Mouse (Mus musculus) midbrain, postnatal 0 days (tissue): ENCODE results near the gene Acly. TPM values are rescaled to one million over a fixed set of nuclear protein-coding genes. Genes with fewer than 3 reads are reported as not detected.

Experiments
- ATAC-seq: fragments of 200-750 bp; cut with Nextera tagmentation; 2 replicates; pipeline ENCODE4 v1.8.0; 2017; ENCODE audit warnings: moderate number of reproducible peaks, mild to moderate bottlenecking, moderate TSS enrichment, moderate library complexity; ENCODE audit not compliant: low FRiP score
- DNase-seq: peaks from one replicate; pipeline ENCODE4 v3.0.0-alpha.2; 2015; ENCODE audit warnings: low spot score
- H3K27ac ChIP-seq: fragments of 300-500 bp; sonication (generic); 2 replicates; pipeline ENCODE4 v1.5.1; 2014; ENCODE audit warnings: low read depth, mild to moderate bottlenecking, low read length, mixed read lengths
- H3K27me3 ChIP-seq: fragments of 300-500 bp; sonication (generic); 2 replicates; pipeline ENCODE4 v1.6.1; 2014; ENCODE audit warnings: low read length, control low read depth, mixed read lengths; ENCODE audit not compliant: insufficient read depth
- H3K36me3 ChIP-seq: fragments of 300-500 bp; sonication (generic); 2 replicates; pipeline ENCODE4 v1.6.1; 2014; ENCODE audit warnings: low read length, control low read depth, mixed read lengths; ENCODE audit not compliant: insufficient read depth
- H3K4me1 ChIP-seq: fragments of 300-500 bp; sonication (generic); 2 replicates; pipeline ENCODE4 v1.6.1; 2014; ENCODE audit warnings: mild to moderate bottlenecking, control low read depth, antibody characterized with exemption, low read length, mixed read lengths; ENCODE audit not compliant: insufficient read depth
- H3K4me2 ChIP-seq: fragments of 300-500 bp; sonication (generic); 2 replicates; pipeline ENCODE4 v1.6.1; 2014; ENCODE audit warnings: low read depth, mild to moderate bottlenecking, low read length, mixed read lengths; ENCODE audit not compliant: poor library complexity, severe bottlenecking
- H3K4me3 ChIP-seq: fragments of 300-500 bp; sonication (generic); 2 replicates; pipeline ENCODE4 v1.5.1; 2014; ENCODE audit warnings: low read depth, mild to moderate bottlenecking, low read length, moderate library complexity
- H3K9ac ChIP-seq: fragments of 300-500 bp; sonication (generic); replicated peaks from 2 replicates; pipeline ENCODE4 v1.6.1; 2014; ENCODE audit warnings: mild to moderate bottlenecking, low read length, moderate library complexity, mixed read lengths; ENCODE audit not compliant: poor library complexity, severe bottlenecking
- H3K9me3 ChIP-seq: fragments of 300-500 bp; sonication (generic); 2 replicates; pipeline ENCODE4 v1.6.1; 2016; ENCODE audit warnings: low read length, control low read depth
- CTCF ChIP-seq: IDR thresholded peaks from 2 replicates; pipeline ENCODE4 v1.5.1; 2016; ENCODE audit warnings: antibody characterized with exemption, mild to moderate bottlenecking
- WGBS: fragments of 180-500 bp; shearing (Covaris S2); extraction: QIAGEN DNeasy Blood & Tissue Kit; methylation state at CpG from one replicate; pipeline ENCODE4 v1.1.7; 2014; 5-methylcytosine and 5-hydroxymethylcytosine counted together
- polyA plus RNA-seq: library from polyadenylated mRNA; unstranded; fragments of >200 nt; fragmentation: Nextera tagmentation; extraction: Ambion mirVana; gene quantifications from 2 replicates; pipeline ENCODE4 v1.2.1, GENCODE M21; 2015
- total RNA-seq: library from RNA; depleted of rRNA; stranded (reverse); fragments of >200 nt; gene quantifications from 2 replicates; pipeline ENCODE4 v1.2.3, GENCODE M21; 2014

Gene Acly
- total and polyA plus RNA-seq, 2 experiments from 2014 or later, result 116 to 228 TPM

- Histone ChIP-seq H3K27ac (peak overlapping the region; percentile 93), H3K4me3 (peak overlapping the region; percentile 92), H3K9ac (peak overlapping the region; percentile 96), H3K9me3 (no peaks in the 10 kb centered on the region), H3K4me2 (peak overlapping the region; percentile 78), H3K27me3 (no peaks in the 10 kb centered on the region), H3K4me1 (peaks cover 10% of the 10 kb centered on the region), H3K36me3 (0 out of 2 replicates have a peak, but pooled peaks cover 4% of the 10 kb centered on the region)
- ATAC-seq (peak; percentile 21; the same call in 1 of the 2 replicates), DNase-seq (peak; percentile 15)
- WGBS, result 2% methylated on average over 30 of the region's 30 CpGs
- 0 out of 2 replicates have a peak, but pooled peaks have one; percentile 5 for TF ChIP-seq CTCF
Observed at GRCm38 (mm10) chr11:100471352-100472196, 56.2 kb downstream of the Acly start.

- no peaks in the 10 kb centered on the region for H3K9me3 ChIP-seq
- 89% methylated on average over 1 of the region's 1 CpGs for WGBS
- H3K4me3 ChIP-seq, result no peak overlapping the region
- H3K27ac ChIP-seq, result no peak overlapping the region
- H3K27me3 ChIP-seq, result no peaks in the 10 kb centered on the region
- TF ChIP-seq CTCF, result no peak
- ATAC-seq (no peak), DNase-seq (no peak)
- H3K36me3 ChIP-seq, result peaks cover 20% of the 10 kb centered on the region; the same call in 1 of the 2 replicates
- peaks cover 10% of the 10 kb centered on the region for H3K4me1 ChIP-seq
- no peak overlapping the region for H3K9ac ChIP-seq
- H3K4me2 ChIP-seq, result no peak overlapping the region
Observed at GRCm38 (mm10) chr11:100465833-100466232, 62.0 kb downstream of the Acly start.

- Histone ChIP-seq H3K36me3 (peaks cover 20% of the 10 kb centered on the region; the same call in 1 of the 2 replicates), H3K27ac (no peak overlapping the region), H3K9me3 (no peaks in the 10 kb centered on the region), H3K4me2 (no peak overlapping the region), H3K4me1 (peaks cover 6% of the 10 kb centered on the region), H3K9ac (no peak overlapping the region), H3K27me3 (no peaks in the 10 kb centered on the region), H3K4me3 (no peak overlapping the region)
- DNase-seq, result no peak
- no peak for TF ChIP-seq CTCF
- WGBS, result 91% methylated on average over 1 of the region's 1 CpGs
- no peak for ATAC-seq
Observed at GRCm38 (mm10) chr11:100465229-100465792, 62.5 kb downstream of the Acly start.

- Histone ChIP-seq H3K4me1 (no peaks in the 10 kb centered on the region), H3K9ac (no peak overlapping the region), H3K4me2 (no peak overlapping the region), H3K27me3 (no peaks in the 10 kb centered on the region), H3K36me3 (peaks cover 23% of the 10 kb centered on the region; the same call in 1 of the 2 replicates), H3K27ac (no peak overlapping the region), H3K4me3 (no peak overlapping the region), H3K9me3 (no peaks in the 10 kb centered on the region)
- TF ChIP-seq CTCF, result no peak
- 95% methylated on average over 10 of the region's 10 CpGs for WGBS
- no peak for ATAC-seq
- no peak for DNase-seq
Observed at GRCm38 (mm10) chr11:100462699-100463098, 65.1 kb downstream of the Acly start.

- Histone ChIP-seq H3K4me3 (no peak overlapping the region), H3K9ac (no peak overlapping the region), H3K4me2 (no peak overlapping the region), H3K27me3 (no peaks in the 10 kb centered on the region), H3K4me1 (no peaks in the 10 kb centered on the region), H3K27ac (no peak overlapping the region), H3K9me3 (no peaks in the 10 kb centered on the region), H3K36me3 (peaks cover 13% of the 10 kb centered on the region; the same call in 1 of the 2 replicates)
- TF ChIP-seq CTCF, result no peak
- no peak for DNase-seq
- no peak for ATAC-seq
- WGBS, result 93% methylated on average over 5 of the region's 5 CpGs
Observed at GRCm38 (mm10) chr11:100457711-100458110, 70.1 kb downstream of the Acly start.

- no peak for DNase-seq
- H3K4me3 ChIP-seq, result no peak overlapping the region
- no peak for TF ChIP-seq CTCF
- ATAC-seq, result no peak
- H3K4me1 ChIP-seq, result no peaks in the 10 kb centered on the region
- no peak overlapping the region for H3K9ac ChIP-seq
- H3K9me3 ChIP-seq, result no peaks in the 10 kb centered on the region
- H3K4me2 ChIP-seq, result no peak overlapping the region
- no peaks in the 10 kb centered on the region for H3K27me3 ChIP-seq
- 86% methylated on average over 4 of the region's 4 CpGs for WGBS
- no peak overlapping the region for H3K27ac ChIP-seq
- H3K36me3 ChIP-seq, result peaks cover 9% of the 10 kb centered on the region; the same call in 1 of the 2 replicates
Observed at GRCm38 (mm10) chr11:100457247-100457646, 70.6 kb downstream of the Acly start.
